Mouse (Mus musculus) stomach, postnatal 0 days (tissue): ENCODE data around the gene Syce2.

Source experiments
- CTCF ChIP-seq: IDR thresholded peaks from 2 replicates; pipeline ENCODE4 v1.5.1; 2016; ENCODE audit warnings: antibody characterized with exemption, low read depth, mild to moderate bottlenecking, moderate library complexity
- EP300 ChIP-seq: optimal IDR thresholded peaks from 2 replicates; pipeline ENCODE3; 2016; ENCODE audit warnings: antibody characterized with exemption

GRCm38 (mm10) chr8:84839875-84840247 lies 32.0 kb upstream of the Syce2 start:
- TF ChIP-seq CTCF, result no peak
- TF ChIP-seq EP300, result no peak
